Mouse (Mus musculus) adrenal gland, adult 2 months (tissue): ENCODE results near the gene Mknk1. TPM values are rescaled to one million over a fixed set of nuclear protein-coding genes. Genes with fewer than 3 reads are reported as not detected.

Experiments
- DNase-seq: peaks from one replicate; pipeline ENCODE4 v3.0.0; 2021
- long read RNA-seq: library from polyadenylated mRNA; stranded (forward); transcript quantifications from one replicate; pipeline ENCODE4 v2.0.0, GENCODE M21; 2021
- polyA plus RNA-seq: library from polyadenylated mRNA; depleted of rRNA; stranded (reverse); fragments of >200 nt; gene quantifications from 2 replicates; pipeline ENCODE4 v1.2.3, GENCODE M21; 2012; rRNA removed
- total RNA-seq, 2 experiments: library from RNA; stranded (reverse); gene quantifications; 2 replicates each; pipeline ENCODE4 v1.2.3; 2021

The Mknk1 gene
- 10 to 100 TPM; 36.4 to 41.6 TPM for total RNA-seq
- 47.0 and 60.2 TPM in 2 replicates for polyA plus RNA-seq
- long read RNA-seq, transcript Mknk1-201 (13 exons, 2,543 nt): major isoform, 20 of 48 reads
- long read RNA-seq, partial matches to known transcripts: 4 of 48 reads
- long read RNA-seq, other reads (novel, unspliced or antisense): 23 of 48 reads

- peak; percentile 95 for DNase-seq
Observed at GRCm38 (mm10) chr4:115838696-115839641, at the start of gene Mknk1. Mknk1 (plus strand) TSS chr4:115839198.

- DNase-seq: no peak
Observed at GRCm38 (mm10) chr4:115790864-115791263, 48.1 kb upstream of the Mknk1 start.

- no peak for DNase-seq
Observed at GRCm38 (mm10) chr4:115795360-115795759, 43.6 kb upstream of the Mknk1 start.

GRCm38 (mm10) chr4:115799981-115800380, 39.0 kb upstream of the Mknk1 start:
- peak; percentile 73 for DNase-seq

GRCm38 (mm10) chr4:115812326-115812725, 26.7 kb upstream of the Mknk1 start:
- DNase-seq: no peak

GRCm38 (mm10) chr4:115815606-115816005, 23.4 kb upstream of the Mknk1 start:
- DNase-seq: no peak

GRCm38 (mm10) chr4:115820199-115820598, 18.8 kb upstream of the Mknk1 start:
- DNase-seq: no peak

- DNase-seq: no peak
Observed at GRCm38 (mm10) chr4:115820944-115821343, 18.1 kb upstream of the Mknk1 start.

- DNase-seq: no peak
Observed at GRCm38 (mm10) chr4:115821431-115821830, 17.6 kb upstream of the Mknk1 start.

GRCm38 (mm10) chr4:115821928-115822327, 17.1 kb upstream of the Mknk1 start:
- DNase-seq: no peak

- no peak for DNase-seq
Observed at GRCm38 (mm10) chr4:115824178-115824577, 14.8 kb upstream of the Mknk1 start.

- no peak for DNase-seq
Observed at GRCm38 (mm10) chr4:115825271-115825670, 13.7 kb upstream of the Mknk1 start.

- DNase-seq: no peak
Observed at GRCm38 (mm10) chr4:115827066-115827465, 11.9 kb upstream of the Mknk1 start.

GRCm38 (mm10) chr4:115827535-115827887, 11.5 kb upstream of the Mknk1 start:
- no peak for DNase-seq

GRCm38 (mm10) chr4:115827888-115828571, 11.0 kb upstream of the Mknk1 start, which contains the start of gene Mob3c:
Mob3c (plus strand) TSS chr4:115828092.
- DNase-seq: peak; percentile 92

- DNase-seq: no peak
Observed at GRCm38 (mm10) chr4:115828572-115828902, 10.5 kb upstream of the Mknk1 start.

GRCm38 (mm10) chr4:115830491-115830890, 8.5 kb upstream of the Mknk1 start:
- DNase-seq: no peak

GRCm38 (mm10) chr4:115831221-115831620, 7.8 kb upstream of the Mknk1 start:
- no peak for DNase-seq

- DNase-seq: no peak
Observed at GRCm38 (mm10) chr4:115832040-115832439, 7.0 kb upstream of the Mknk1 start.

- no peak for DNase-seq
Observed at GRCm38 (mm10) chr4:115835576-115835975, 3.4 kb upstream of the Mknk1 start.

- DNase-seq: no peak
Observed at GRCm38 (mm10) chr4:115838196-115838595, 802 bp upstream of the Mknk1 start.

- no peak for DNase-seq
Observed at GRCm38 (mm10) chr4:115839956-115840355, 958 bp downstream of the Mknk1 start.

- no peak for DNase-seq
Observed at GRCm38 (mm10) chr4:115840842-115841241, 1.8 kb downstream of the Mknk1 start.
